Mouse (Mus musculus): ENCODE measurements at regions not wholly inside any gene's neighbourhood (a gene's known extent, or its start where the extent isn't known, plus 50 kb on each side); places are given as distances from the start of the nearest gene placed in this dataset.

DNA sequence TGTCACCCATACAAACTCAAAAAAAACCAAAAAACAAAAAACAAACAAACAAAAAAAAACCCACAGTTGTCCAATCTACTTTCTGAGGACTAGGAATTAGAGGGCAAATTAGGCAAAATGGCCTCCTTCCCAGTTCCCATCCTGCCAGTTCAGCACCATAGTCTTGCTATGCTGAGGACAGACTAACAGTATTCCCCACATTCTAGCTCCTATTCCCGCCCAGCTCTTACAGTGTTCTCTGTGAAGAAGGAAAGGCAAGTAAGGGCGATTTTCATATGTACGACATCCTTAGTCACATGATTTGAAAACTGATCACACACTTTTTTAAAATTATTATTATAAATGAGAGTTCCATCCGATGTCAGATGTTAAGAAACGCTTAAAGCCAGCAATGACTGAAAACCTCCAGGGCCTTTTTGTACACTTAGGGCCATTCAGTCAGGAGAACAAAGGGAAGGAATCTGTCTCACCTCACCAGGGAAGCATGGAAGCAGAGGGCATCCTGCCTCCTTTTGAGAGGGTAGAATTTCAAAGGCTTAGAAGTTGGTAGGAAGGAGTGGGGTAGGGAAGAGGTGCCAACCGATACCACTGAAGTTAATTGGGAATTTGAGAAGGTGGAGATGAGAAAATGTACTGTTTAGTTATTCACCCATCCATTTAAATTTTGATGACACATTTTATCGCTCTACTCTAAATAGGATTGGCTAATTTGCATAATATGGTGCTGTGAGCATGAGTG lies 70.1 kb upstream of the Lrig3 start:
- DNase-seq: no peak

DNA sequence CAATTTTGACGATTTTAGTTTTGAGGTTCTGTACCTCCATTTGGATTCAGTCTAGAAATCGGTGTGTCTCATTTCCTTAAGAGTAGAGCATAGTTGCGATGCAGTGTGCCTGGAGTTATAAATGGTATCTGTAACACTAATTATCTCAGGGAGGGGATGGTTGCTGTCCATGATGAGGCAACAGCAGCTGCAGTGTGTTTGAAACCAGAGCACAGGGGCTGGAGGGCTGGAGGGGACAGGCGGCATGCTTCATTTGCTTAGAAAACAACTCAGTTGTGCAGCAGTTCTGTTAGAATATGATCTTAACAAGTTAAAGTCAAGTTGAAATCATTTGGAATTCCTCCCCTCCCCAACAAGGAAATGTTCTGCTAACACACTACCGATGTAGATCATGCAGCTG lies 69.3 kb upstream of the Lrig3 start:
- DNase-seq: no peak

DNA sequence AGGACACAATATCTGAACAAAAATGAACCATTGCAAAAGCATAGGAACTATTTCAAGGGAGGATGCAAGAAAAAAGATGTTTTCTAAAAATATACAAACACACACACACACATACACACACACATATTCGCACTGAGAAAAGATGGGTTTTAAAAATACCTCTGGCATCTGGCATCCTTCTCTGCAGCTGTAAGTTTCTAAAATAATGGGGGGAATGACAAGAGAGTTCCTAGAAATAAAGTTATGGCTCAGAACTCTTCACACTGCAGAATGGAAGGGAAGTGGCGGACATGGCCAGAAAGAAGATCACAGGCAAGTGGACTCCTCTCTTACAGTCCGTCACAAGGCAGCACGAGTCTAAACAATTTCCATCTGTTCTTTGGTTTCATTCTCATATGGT lies 66.5 kb upstream of the Lrig3 start:
- DNase-seq: no peak

DNA sequence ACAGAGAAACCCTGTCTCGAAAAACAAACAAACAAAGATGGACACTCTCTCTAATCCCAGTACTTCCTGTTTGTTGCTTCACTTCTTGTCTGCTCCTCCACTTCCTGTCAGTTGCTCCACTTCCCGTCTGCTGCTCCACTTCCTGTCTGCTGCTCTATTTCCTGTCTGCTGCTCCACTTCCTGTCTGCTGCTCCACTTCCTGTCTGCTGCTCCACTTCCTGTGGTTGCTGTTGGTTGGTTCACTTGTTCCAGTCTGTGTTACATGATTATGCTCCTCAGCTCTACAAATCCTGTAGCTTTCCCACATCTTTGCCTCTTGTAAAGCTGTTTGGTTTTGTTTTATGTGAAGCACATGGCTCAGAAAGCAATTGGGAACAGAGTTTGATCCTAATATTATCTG lies 65.4 kb upstream of the Lrig3 start:
- no peak for DNase-seq

DNA sequence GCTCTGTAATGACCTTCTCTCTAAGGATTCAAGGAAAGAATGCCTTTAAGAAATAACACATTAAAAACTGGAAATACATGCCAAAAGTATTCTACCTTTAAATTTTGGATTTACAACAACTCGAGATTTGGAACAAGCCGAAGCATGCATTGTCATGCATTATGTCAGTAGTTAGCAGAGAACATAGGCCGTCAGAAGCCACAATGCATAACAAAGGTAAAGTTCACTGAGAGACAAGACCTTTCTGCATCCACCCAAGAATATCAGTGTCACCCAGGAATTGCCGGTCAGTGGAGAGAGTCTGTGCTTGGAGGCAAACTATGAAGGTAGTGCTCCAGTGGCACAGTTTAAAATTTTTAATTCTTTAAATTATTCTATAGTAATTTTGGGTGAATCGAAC lies 63.3 kb upstream of the Lrig3 start:
- DNase-seq: no peak

DNA sequence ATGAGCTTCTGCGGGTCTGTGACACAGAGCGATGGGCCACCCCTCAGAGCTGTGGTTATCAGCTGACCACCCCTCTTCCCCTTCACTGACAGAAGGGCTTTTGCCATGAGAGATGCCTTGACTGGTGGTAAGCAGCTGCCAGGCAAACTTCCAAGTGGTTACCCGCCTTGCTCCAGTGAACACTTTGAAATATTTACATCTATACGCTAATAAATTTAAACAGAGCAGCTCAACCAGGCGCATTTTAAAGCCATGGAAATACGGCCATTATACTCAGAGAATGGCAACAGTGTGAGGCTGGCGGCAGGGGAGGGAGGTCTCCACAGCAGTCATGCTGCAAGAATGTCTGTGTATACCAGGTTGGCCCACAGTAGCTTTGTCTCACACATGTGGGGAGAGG lies 53.8 kb upstream of the Lrig3 start:
- DNase-seq: no peak
